Mouse (Mus musculus): Measurements from ENCODE around the gene Olfr1183. TPM values are rescaled to one million over a fixed set of nuclear protein-coding genes. Genes with fewer than 3 reads are reported as not detected.
"Not testable (repeated sequence)": the region's sequence is repeated elsewhere in the genome, so short reads cannot be mapped to it uniquely, and the experiment has no call there.

Olfr1183 gene
- not detected for total RNA-seq (2021)

- intact Hi-C loops (cut with DNase I) = not testable (repeated sequence)
These were observed at the start of gene Olfr1183 for GRCm38 (mm10) chr2:88454567-88454966. Gene Olfr1183, plus strand, starts transcription at chr2:88454867.

GRCm38 (mm10) chr2:88406353-88406752 lies 48.3 kb upstream of the Olfr1183 start, which contains the start of gene Olfr1179:
Gene Olfr1179, minus strand, starts transcription at chr2:88406453.
- DNase-seq = no peak
- intact Hi-C loops (cut with DNase I) = no loop called here

More at GRCm38 (mm10) chr2:88454567-88454966, at the start of gene Olfr1183:
- DNase-seq = not testable (repeated sequence)

- intact Hi-C loops (cut with DNase I) = no loop called here
- no peak for DNase-seq
These were observed 35.6 kb upstream of the Olfr1183 start, which contains the start of gene Olfr1180 for GRCm38 (mm10) chr2:88419051-88419450. Gene Olfr1180, minus strand, starts transcription at chr2:88419151.

GRCm38 (mm10) chr2:88426071-88426470 lies 28.6 kb upstream of the Olfr1183 start, which contains the start of gene Olfr1181:
Gene Olfr1181, minus strand, starts transcription at chr2:88426171.
- intact Hi-C loops (cut with DNase I) = no loop called here

GRCm38 (mm10) chr2:88449031-88449430 lies 5.6 kb upstream of the Olfr1183 start, which contains the start of gene Gm13757:
Gene Gm13757, minus strand, starts transcription at chr2:88449131.
- DNase-seq = no peak
- intact Hi-C loops (cut with DNase I) = no loop called here

More at GRCm38 (mm10) chr2:88426071-88426470, 28.6 kb upstream of the Olfr1183 start, which contains the start of gene Olfr1181:
- DNase-seq = no peak

GRCm38 (mm10) chr2:88483298-88483697 lies 28.6 kb downstream of the Olfr1183 start, which contains the start of gene Olfr1184:
Gene Olfr1184, plus strand, starts transcription at chr2:88483598.
- intact Hi-C loops (cut with DNase I) = no loop called here
- no peak for DNase-seq

GRCm38 (mm10) chr2:88493020-88493419 lies 38.4 kb downstream of the Olfr1183 start, which contains the start of gene Olfr1185-ps1:
Gene Olfr1185-ps1, plus strand, starts transcription at chr2:88493320.
- intact Hi-C loops (cut with DNase I) = no loop called here
- DNase-seq = no peak

- intact Hi-C loops (cut with DNase I) = no loop called here
- DNase-seq = no peak
These were observed 63.6 kb downstream of the Olfr1183 start, which contains the start of gene Olfr1186 for GRCm38 (mm10) chr2:88518251-88518650. Gene Olfr1186, plus strand, starts transcription at chr2:88518551.

Other genes with a start within 250 kb of the Olfr1183 start
- gene Olfr1170, start 226.5 kb upstream of the Olfr1183 start, total RNA-seq (2021) = not detected
- gene Olfr1173, start 175.0 kb upstream of the Olfr1183 start, total RNA-seq (2021) = not detected
- gene Olfr1174-ps, start 139.7 kb upstream of the Olfr1183 start, total RNA-seq (2021) = not detected
- gene Olfr1175-ps, start 127.7 kb upstream of the Olfr1183 start, total RNA-seq (2021) = not detected
- gene Olfr1176, start 118.1 kb upstream of the Olfr1183 start, total RNA-seq (2021) = not detected
- gene Olfr1177-ps, start 108.4 kb upstream of the Olfr1183 start, total RNA-seq (2021) = not detected
- gene Olfr1178, start 67.8 kb upstream of the Olfr1183 start, total RNA-seq (2021) = not detected
- not detected for gene Olfr1179, start 48.4 kb upstream of the Olfr1183 start, total RNA-seq (2021)
- gene Olfr1180, start 35.7 kb upstream of the Olfr1183 start, total RNA-seq (2021) = not detected
- gene Olfr1181, start 28.7 kb upstream of the Olfr1183 start, total RNA-seq (2021) = not detected
- gene Gm13757, start 5.7 kb upstream of the Olfr1183 start, total RNA-seq (2021) = not detected
- not detected for gene Olfr1184, start 28.7 kb downstream of the Olfr1183 start, total RNA-seq (2021)
- not detected for gene Olfr1185-ps1, start 38.5 kb downstream of the Olfr1183 start, total RNA-seq (2021)
- not detected for gene Olfr1186, start 63.7 kb downstream of the Olfr1183 start, total RNA-seq (2021)
- not detected for gene Olfr1188, start 102.1 kb downstream of the Olfr1183 start, total RNA-seq (2021)
- not detected for gene Olfr1189, start 131.6 kb downstream of the Olfr1183 start, total RNA-seq (2021)
- under 1 TPM in 1 of 2 experiments, not detected in 1; 0.05 TPM for gene Olfr1191-ps1, start 185.7 kb downstream of the Olfr1183 start, total RNA-seq (2021)
- gene Olfr1192-ps1, start 193.6 kb downstream of the Olfr1183 start, total RNA-seq (2021) = not detected
- not detected for gene Olfr1193, start 220.8 kb downstream of the Olfr1183 start, total RNA-seq (2021)
- gene Olfr1195, start 234.3 kb downstream of the Olfr1183 start, total RNA-seq (2021) = not detected
- gene Olfr1196, start 249.7 kb downstream of the Olfr1183 start, total RNA-seq (2021) = not detected